Mouse (Mus musculus) E14TG2a.4 (cell line): ENCODE results near the gene Vsig10.

Experiments
- CTCF ChIP-seq: conservative IDR thresholded peaks from 2 replicates; pipeline ENCODE4 v1.5.1; 2014; ENCODE audit warnings: low read length
- POU5F1 ChIP-seq: IDR thresholded peaks from 2 replicates; pipeline ENCODE4 v1.6.1; 2014; ENCODE audit warnings: low read length, borderline replicate concordance

DNA sequence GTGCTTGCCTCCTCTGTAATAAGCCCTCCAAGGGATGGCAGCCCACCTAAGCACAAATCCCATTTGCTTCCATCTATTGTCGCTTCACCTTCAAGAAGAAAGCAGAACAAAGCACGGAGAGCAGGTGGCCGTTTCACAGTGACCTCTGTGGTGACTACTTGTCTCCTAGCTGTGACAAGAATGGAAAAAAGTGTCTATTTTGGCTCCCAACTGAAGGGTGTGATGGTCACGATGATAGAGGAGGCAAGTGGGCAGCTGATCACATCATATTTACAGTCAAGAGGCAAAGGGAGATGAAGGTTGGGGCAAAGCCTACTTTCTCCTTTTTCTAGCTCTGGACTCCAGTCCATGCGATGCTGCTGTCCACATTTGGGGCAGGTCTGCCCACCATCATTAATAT is 77.0 kb downstream of the Vsig10 start:
- TF ChIP-seq CTCF (no peak), POU5F1 (no peak)
